Mouse (Mus musculus): ENCODE results near the gene Cacna1c.

GRCm38 (mm10) chr6:119217661-119218060, 21.4 kb upstream of the Cacna1c start:
- TF ChIP-seq CTCF (IDR thresholded peaks at IDR 0.05) (no peak), EP300 (IDR thresholded peaks at IDR 0.05) (no peak)

Measured in lung, postnatal 0 days (tissue).